Mouse (Mus musculus): Measurements from ENCODE around the gene Usp38.

Usp38 gene

DNA sequence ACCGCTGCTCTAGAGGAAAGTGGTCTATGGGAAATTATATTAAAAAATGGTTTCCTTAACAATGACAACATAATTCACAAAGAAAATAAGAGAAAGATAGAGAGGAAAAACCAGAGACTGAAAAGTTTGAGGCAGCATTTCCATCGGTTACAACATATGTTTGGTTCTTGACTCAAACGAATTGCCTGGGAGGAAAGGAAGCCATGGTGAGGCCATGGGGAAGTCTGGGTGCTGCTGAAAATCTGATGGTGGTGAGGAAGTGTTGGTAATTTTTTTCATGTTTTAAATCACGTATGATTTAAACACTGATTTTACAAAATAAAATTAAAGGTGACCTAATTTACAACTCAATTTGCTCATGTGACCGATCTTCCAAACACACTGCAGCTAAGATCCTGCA lies 45.3 kb downstream of the Usp38 start:
- in situ Hi-C loops (cut with MboI; ENCODE audit: unreplicated experiment in 2 of 2): no loop called here

DNA sequence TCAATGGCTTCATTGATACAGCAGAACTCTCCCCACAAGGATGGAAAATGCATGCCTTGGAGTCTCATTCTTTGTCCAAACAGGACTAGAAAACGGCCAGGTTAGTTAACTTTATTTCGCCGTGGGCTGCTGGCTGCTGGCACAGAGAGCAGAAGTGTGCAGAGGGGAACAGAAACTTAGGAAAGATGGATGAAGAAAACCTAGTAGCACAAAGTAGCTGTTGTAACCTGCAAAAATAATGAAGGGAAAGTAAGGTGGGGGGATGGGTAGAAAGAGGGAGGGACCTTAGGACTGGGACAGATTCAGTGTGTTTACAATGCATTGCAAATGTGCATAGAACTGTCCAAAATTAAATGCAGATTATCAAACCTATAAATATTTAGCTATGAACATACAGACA lies 51.6 kb downstream of the Usp38 start:
- in situ Hi-C loops (cut with MboI; ENCODE audit: unreplicated experiment in 2 of 2): no loop called here

DNA sequence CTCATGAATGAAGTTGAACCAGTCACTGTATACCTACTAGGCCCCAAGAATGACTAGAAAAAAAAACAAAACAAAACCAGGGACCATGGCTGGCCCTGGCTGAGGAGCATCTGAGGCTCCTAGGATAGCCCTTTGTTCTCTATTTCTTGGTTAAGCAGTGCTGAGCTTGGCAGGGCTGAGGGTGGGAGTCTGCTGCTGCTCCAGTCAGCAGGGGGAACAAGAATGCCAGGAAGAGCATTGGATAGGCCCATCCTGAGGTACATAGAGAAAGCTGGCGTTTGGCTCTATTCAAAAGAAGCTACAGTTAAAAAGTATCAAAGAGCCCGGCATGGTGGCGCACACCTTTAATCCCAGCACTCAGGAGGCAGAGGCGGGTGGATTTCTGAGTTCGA lies 52.1 kb downstream of the Usp38 start:
- in situ Hi-C loops (cut with MboI; ENCODE audit: unreplicated experiment in 2 of 2): no loop called here

DNA sequence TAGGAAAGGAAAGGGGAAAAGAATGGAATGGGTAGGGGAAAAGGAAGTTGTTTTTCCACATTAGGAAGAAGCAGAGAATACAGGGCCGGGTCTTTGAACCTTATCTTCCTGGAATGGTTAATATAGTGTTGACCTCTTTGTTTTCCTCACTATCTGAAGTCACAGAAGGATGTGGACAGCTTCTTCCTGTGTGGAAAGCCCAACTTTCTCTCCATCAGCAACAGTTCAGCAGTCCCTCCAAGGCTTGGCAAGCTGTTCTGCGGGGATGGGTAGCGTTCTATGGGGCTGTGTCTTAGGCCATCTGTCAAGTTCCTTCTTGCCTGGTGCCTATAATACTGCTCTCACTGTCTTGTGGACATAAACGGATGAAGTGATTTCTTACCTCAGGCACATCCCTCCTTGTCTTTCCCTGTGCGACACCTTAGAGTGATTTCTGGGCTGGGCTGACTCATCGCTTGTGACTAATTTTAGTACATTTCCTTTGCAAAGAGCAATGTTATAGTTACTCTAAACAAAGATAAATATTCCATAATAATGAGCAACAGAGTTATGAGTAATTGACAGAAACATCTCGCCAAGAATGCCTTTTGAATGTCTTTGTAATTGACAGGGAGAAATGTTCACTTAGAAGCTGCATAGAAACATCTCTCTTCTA lies 52.7 kb downstream of the Usp38 start:
- in situ Hi-C loops (cut with MboI; ENCODE audit: unreplicated experiment in 2 of 2): no loop called here

DNA sequence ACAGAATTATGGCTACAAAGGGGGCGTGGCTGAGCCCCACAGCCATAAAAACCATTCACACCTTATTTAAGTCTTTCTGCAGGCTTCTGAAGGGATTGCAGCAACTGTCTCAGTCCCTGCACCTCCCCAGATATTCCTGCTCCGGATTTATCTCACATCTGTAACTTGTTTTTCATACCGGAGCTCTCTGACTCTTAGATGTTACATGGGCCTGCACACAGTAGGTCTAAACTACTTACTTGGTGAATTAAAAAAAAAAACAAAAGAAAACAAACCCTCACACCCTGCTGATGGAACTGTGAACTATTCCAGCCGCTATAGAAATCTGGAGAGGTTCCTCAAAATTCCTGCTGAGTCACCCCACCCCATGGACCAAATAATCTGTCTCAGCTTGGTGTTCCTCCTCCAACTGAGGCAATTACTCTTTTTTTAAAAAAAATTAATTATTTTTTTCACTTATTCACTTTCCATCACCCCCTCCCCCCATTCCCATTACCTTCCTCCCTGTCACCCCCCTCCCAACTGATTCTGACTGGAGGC lies 53.6 kb downstream of the Usp38 start:
- in situ Hi-C loops (cut with MboI; ENCODE audit: unreplicated experiment in 2 of 2): no loop called here

DNA sequence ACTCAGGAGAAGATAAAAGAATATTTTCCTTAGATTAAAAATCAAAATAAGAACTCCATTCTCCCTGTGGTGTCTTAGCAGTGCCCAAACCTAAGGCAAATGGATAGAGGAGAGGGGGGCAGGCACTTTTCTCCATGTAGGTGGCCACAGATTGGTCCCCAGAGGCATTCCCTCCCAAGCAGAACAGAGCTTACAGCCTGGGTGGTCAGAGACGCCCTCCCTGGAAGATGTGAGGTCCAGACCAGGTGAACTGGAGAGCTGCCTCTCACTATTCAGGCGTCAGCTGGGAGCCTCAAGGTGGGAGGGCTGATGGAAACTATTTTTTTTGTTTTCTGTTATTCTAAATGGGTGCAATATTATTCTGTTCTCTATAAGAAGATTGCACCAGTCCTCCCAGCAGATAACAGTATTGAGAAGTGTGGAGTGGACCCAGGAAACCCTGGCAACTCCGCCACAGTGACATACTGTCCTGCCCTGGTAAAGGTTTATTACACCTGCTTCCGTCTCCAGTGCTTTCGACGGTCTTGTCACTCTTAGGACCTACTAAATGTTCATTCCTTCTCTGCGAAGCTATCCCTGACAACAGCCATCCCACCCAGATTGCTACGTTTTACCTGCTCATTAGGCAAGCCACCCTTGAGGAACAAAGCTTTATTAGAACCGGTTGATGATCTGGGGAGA lies 55.0 kb downstream of the Usp38 start:
- in situ Hi-C loops (cut with MboI; ENCODE audit: unreplicated experiment in 2 of 2): no loop called here

DNA sequence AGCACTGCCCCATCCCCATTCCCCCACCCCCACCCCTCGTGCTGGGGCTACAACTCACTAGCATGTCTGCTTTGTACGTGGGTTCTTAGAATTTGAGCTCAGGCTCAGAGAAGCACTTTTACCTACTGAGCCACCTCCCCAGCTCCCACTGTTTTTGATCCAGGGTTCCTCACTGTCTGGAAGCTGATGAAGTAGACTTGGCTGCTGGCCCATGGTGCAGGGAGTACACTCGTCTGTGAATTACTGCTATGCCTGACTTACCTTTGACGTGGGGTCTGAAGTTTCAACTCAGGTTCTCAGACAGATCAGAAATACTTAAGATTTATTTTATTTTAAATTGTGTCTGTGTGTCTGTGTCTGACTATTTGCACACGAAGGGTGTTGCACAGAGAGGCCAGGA lies 57.0 kb downstream of the Usp38 start:
- in situ Hi-C loops (cut with MboI; ENCODE audit: unreplicated experiment in 2 of 2): no loop called here

DNA sequence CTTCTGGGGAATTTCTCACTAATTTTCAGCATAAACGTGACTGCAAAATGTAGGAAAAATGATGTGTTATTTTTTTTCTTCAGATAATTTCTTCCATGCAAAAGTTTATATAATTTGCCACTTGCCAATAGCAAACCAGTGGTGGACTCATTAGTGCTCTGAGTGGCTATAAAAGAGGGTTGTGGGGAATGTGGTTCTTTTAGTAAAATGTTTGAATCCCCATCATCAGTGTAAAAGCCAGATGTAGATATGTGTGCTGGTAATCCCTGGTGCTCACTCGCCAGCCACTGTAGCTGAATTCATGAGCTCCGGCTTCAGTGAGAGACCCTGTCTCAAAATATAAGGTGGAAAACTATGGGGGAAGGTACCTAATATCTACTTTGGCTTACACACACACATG lies 61.8 kb downstream of the Usp38 start:
- in situ Hi-C loops (cut with MboI; ENCODE audit: unreplicated experiment in 2 of 2): no loop called here

DNA sequence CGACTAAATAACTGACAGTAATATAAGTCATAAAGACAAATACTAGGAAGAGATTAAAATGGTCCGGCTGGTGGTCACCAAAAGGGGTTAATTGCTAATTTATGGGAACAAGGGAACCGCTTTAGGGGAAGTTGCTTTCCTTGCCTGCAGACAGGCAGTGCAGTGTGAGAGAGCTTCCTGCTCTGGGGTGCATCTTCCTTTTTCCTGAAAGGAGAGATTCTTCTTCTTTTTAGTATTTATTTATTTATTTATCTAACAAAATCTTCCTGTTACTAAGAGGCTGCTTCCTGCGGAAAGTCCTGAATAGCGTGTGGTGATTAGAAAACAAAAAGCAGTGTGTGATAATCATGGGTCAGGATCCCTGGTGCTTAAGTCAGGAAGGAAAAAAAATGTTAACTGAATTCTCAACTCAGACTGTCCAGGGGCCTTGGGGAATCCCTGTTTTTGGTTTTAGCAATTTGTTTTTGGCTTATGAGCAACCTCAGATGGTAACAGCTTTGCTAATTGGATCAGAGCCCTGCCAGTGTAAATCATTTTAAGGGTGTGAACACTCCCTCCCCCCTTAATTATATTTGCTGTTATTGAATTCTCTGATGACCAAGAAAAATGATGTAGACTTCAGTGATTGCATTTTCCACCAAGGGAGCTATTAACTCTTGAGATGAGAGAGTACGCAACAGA lies 62.4 kb downstream of the Usp38 start:
- in situ Hi-C loops (cut with MboI; ENCODE audit: unreplicated experiment in 2 of 2): no loop called here

DNA sequence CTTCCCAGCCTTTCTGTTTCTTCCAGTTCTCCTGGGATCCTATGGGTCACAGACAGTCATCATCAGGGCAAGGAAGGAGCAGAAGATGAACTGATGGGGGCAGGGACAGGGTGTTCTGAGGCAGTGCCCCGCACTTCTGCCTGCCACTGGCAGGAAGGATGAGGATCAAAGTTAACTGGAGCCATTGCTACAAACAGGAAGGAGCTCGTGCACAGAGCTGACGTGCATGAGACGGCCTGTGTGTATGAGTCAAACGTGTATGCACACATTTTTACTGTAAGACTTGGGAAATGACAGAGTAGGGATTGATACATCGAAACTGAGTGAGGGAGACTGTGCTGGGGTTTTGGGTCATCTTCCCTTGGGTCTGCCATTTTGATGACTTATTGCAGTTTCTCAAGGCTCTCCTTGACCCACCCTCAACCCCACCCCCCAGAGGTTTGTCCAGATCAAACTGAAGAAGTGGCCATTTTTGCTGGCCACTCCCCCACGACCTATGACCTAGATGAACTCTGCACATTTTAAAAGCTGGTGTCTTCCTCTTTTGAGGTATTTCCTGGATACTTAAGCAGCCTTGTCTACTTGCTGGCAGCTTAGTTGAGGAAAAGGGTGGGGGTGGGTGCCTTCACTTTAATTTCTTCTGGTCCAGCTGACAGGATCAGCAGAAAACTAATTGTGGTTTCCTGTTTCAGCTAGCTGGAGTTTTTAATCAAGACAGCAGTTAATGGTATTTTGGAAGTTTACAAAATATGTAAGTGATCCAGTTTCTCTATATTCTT lies 66.1 kb downstream of the Usp38 start:
- in situ Hi-C loops (cut with MboI; ENCODE audit: unreplicated experiment in 2 of 2): loop anchor here (5.0 to 25.0 kb wide), 3 partner anchors 39 to 561 kb away; no protein-coding TSS in a partner anchor

DNA sequence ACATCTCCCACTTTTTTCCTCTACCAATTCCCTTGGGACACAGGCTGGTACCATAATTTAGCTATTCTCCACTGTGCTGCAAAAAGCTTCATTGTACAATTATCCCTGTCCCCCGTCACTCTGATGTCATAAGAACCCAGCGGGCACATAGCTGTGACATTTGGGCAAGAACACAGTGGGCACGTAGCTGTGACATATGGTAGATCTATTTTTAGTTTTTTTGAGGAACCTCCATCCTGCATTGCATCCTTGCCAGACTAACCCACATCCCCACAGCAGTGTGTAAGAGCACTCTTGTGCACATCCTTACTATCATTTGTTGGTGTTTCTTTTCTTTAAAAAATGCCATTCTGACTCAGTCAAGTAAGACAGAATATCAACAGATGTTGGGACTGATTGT lies 71.0 kb downstream of the Usp38 start:
- in situ Hi-C loops (cut with MboI; ENCODE audit: unreplicated experiment in 2 of 2): loop anchor here in 1 of 2 experiments (25.0 kb wide), 1 partner anchor 556 kb away; no protein-coding TSS in a partner anchor

DNA sequence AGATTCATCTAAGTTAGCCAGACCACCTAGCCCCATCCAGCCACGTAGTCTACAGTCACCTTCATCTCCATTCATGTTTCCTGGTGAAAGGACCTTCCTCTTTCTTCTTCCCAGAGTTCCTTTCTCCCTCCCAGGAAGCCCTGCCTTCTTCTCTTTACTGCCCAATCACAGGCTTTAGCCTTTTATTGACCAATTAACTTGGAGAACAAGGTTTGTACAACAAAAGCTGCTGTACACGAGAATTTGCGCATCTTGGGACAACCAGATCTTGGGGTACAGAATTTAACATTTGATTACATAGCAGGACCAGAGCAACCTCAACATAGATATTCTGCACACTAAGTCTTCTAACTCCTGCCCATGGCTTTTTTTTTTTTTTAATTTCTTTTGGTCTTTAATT lies 73.1 kb downstream of the Usp38 start:
- in situ Hi-C loops (cut with MboI; ENCODE audit: unreplicated experiment in 2 of 2): loop anchor here in 1 of 2 experiments (25.0 kb wide), 1 partner anchor 554 kb away; no protein-coding TSS in a partner anchor

DNA sequence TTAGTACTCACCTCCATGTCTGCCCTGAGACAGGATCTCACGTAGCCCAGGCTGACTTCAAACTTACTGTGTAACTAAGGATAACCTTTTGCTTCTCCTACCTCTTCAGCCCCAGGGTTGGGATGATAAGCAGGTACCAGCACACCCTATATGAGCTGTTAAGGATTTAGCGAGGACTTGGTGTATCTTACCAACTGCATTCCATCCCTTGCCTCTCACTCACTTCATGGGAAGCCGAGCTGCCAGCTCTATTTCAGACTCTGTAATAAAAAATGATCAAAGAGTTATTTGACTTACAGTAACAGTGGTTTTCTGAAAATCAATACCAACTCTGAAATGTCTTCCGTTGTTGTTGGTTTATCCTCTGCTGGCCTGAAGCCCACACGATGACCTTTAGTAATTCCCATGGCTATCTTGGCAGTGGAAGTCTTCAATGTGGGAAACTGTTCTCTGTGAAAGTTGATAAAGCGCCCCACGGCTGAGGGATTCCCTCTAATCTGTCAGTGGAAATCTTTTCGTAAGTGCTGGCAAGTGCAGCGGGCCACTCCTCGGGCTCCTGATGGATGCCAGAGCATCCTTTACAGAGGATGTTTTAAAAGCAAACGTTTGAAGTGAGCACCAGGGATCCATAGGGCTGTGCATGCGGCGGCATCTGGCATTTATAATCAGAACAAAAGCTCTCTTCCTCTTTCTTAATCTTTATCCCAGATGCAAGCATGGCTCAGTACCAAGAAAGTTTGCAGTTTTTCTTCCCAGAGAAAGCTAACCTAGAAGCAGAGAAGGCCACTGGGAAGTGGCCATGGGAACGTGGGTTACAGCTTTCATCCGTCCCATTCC lies 76.7 kb downstream of the Usp38 start:
- in situ Hi-C loops (cut with MboI; ENCODE audit: unreplicated experiment in 2 of 2): loop anchor here in 1 of 2 experiments (25.0 kb wide), 1 partner anchor 551 kb away; no protein-coding TSS in a partner anchor

All from v-Abl transformed pro-B cells (cell line).